Mouse (Mus musculus): ENCODE measurements around the gene Noc2l. TPM values are rescaled to one million over a fixed set of nuclear protein-coding genes. Genes with fewer than 3 reads are reported as not detected.

Noc2l gene
- polyA plus RNA-seq, 1 experiment = 83.1 TPM

DNA sequence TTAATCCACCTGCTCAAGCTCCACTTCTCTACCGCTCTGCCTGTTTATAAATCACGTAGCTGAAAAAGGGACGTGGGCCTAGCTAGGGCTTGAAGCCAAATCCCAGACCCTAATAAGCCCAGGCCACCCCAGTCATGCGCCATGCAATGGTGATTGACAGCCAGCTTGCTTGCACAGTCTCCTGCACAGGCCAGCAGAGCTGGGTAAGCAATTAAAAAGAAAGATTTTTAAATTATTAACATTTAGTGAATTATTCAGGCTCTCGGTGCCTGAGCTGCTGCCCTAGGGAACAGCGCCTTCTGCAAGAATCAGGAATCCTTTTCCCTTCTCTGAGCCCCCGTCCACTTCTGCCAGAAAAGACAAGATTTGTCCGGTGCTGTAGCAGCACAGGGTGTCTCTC is 15.3 kb downstream of the Noc2l start:
- WGBS = 84% methylated on average over 8 of the region's 8 CpGs
- H3K4me3 ChIP-seq (ENCODE audit: extremely low read depth, insufficient read depth, insufficient read length) = no peak overlapping the region
- peaks cover 13% of the 10 kb centered on the region for H3K27me3 ChIP-seq (ENCODE audit: control insufficient read depth, insufficient read depth, low read length)
- no peak for DNase-seq (ENCODE audit: low read depth in 1 of 2, low spot score in 2 of 2)
- H3K27ac ChIP-seq (ENCODE audit: insufficient read depth, low read length) = no peak overlapping the region
- H3K36me3 ChIP-seq (ENCODE audit: control insufficient read depth, insufficient read depth, low read length) = peaks cover 18% of the 10 kb centered on the region
- peaks cover 12% of the 10 kb centered on the region for H3K4me1 ChIP-seq (ENCODE audit: control insufficient read depth, insufficient read depth, insufficient read length)
- no peak for TF ChIP-seq POLR2A (IDR thresholded peaks at IDR 0.05; ENCODE audit: low read depth, low read length)
- TF ChIP-seq CTCF (IDR thresholded peaks at IDR 0.05; ENCODE audit: extremely low read depth, insufficient read depth, insufficient read length, insufficient replicate concordance) = no peak

DNA sequence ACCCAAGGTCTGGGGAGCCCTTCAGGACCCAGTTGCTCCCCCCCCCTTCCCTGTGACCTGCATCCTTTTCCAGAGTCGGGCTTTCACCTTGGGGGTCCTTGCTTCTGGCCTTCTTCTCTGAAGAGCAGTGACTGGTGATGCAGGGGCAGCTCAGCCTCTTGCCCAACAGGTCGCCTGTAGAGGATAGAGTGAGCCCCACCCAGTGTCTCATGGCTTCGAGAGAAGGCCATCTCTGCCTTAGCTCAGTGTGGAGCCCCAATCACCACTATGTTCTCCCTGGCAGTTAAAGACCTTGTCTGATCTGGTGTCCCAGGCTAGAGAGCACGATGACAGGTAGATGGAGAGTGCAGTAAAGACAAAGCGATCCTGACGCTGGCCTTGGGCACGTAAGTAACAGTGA is 16.3 kb downstream of the Noc2l start:
- H3K4me3 ChIP-seq (ENCODE audit: extremely low read depth, insufficient read depth, insufficient read length) = no peak overlapping the region

DNA sequence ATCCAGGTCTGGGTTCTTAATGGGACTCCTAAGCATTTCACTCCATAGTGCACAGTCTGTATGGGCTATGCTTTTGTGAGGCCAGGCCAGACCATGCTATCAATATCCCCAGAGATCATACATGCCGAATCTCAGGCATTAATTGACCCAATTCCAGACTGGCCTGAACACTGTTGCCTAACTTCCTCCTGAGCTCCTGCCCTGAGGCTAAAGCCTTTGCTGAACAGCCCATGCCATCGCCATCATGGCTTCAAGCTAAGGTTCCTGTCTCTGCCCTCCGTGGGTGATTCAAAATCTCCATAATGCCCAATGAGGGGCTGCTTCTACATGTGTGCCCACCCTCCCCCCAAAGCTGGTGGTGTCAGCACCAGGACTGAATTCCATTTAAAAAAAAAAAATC is 16.8 kb downstream of the Noc2l start:
- H3K36me3 ChIP-seq (ENCODE audit: control insufficient read depth, insufficient read depth, low read length) = peaks cover 7% of the 10 kb centered on the region
- H3K4me1 ChIP-seq (ENCODE audit: control insufficient read depth, insufficient read depth, insufficient read length) = peaks cover 12% of the 10 kb centered on the region
- H3K27me3 ChIP-seq (ENCODE audit: control insufficient read depth, insufficient read depth, low read length) = peaks cover 13% of the 10 kb centered on the region
- H3K27ac ChIP-seq (ENCODE audit: insufficient read depth, low read length) = no peak overlapping the region
- DNase-seq (ENCODE audit: low read depth in 1 of 2, low spot score in 2 of 2) = no peak
- TF ChIP-seq POLR2A (IDR thresholded peaks at IDR 0.05; ENCODE audit: low read depth, low read length) = no peak
- TF ChIP-seq CTCF (IDR thresholded peaks at IDR 0.05; ENCODE audit: extremely low read depth, insufficient read depth, insufficient read length, insufficient replicate concordance) = no peak
- no peak overlapping the region for H3K4me3 ChIP-seq (ENCODE audit: extremely low read depth, insufficient read depth, insufficient read length)
- 40% methylated on average over 3 of the region's 3 CpGs for WGBS

More for the DNA sequence above, 16.3 kb downstream of the Noc2l start:
- Histone ChIP-seq H3K36me3 (ENCODE audit: control insufficient read depth, insufficient read depth, low read length) (peaks cover 9% of the 10 kb centered on the region), H3K27ac (ENCODE audit: insufficient read depth, low read length) (peak overlapping the region; percentile 12; the same call in 1 of the 2 replicates), H3K4me1 (ENCODE audit: control insufficient read depth, insufficient read depth, insufficient read length) (peaks cover 12% of the 10 kb centered on the region), H3K27me3 (ENCODE audit: control insufficient read depth, insufficient read depth, low read length) (peaks cover 13% of the 10 kb centered on the region)
- TF ChIP-seq CTCF (IDR thresholded peaks at IDR 0.05; ENCODE audit: extremely low read depth, insufficient read depth, insufficient read length, insufficient replicate concordance) (no peak), POLR2A (IDR thresholded peaks at IDR 0.05; ENCODE audit: low read depth, low read length) (no peak)
- DNase-seq (ENCODE audit: low read depth in 1 of 2, low spot score in 2 of 2) = no peak
- 57% methylated on average over 7 of the region's 7 CpGs for WGBS

DNA sequence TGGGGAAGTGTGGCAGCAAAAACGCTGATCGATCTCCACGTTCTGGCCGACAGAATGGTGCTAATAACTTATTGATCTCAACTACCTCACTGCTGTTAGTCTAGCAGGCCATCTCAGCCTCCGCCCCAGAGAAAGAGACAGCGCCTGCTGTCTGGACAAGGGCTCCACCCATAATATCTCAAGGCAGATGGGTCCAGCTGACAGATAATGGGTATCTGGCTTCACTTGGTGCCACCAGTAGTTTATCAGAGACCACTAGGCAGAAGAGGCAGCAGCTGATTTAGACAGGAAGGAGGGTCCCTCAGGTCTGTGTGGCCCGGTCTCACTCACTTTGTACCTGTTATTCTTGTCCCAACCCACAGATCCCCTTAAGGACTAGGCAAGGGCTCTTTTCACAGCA is 17.2 kb downstream of the Noc2l start:
- Histone ChIP-seq H3K27ac (ENCODE audit: insufficient read depth, low read length) (no peak overlapping the region; the same call in 1 of the 2 replicates), H3K4me3 (ENCODE audit: extremely low read depth, insufficient read depth, insufficient read length) (no peak overlapping the region), H3K4me1 (ENCODE audit: control insufficient read depth, insufficient read depth, insufficient read length) (peaks cover 12% of the 10 kb centered on the region), H3K36me3 (ENCODE audit: control insufficient read depth, insufficient read depth, low read length) (peaks cover 3% of the 10 kb centered on the region), H3K27me3 (ENCODE audit: control insufficient read depth, insufficient read depth, low read length) (peaks cover 13% of the 10 kb centered on the region)
- TF ChIP-seq CTCF (IDR thresholded peaks at IDR 0.05; ENCODE audit: extremely low read depth, insufficient read depth, insufficient read length, insufficient replicate concordance) (no peak), POLR2A (IDR thresholded peaks at IDR 0.05; ENCODE audit: low read depth, low read length) (no peak)
- no peak for DNase-seq (ENCODE audit: low read depth in 1 of 2, low spot score in 2 of 2)
- 40% methylated on average over 7 of the region's 7 CpGs for WGBS

DNA sequence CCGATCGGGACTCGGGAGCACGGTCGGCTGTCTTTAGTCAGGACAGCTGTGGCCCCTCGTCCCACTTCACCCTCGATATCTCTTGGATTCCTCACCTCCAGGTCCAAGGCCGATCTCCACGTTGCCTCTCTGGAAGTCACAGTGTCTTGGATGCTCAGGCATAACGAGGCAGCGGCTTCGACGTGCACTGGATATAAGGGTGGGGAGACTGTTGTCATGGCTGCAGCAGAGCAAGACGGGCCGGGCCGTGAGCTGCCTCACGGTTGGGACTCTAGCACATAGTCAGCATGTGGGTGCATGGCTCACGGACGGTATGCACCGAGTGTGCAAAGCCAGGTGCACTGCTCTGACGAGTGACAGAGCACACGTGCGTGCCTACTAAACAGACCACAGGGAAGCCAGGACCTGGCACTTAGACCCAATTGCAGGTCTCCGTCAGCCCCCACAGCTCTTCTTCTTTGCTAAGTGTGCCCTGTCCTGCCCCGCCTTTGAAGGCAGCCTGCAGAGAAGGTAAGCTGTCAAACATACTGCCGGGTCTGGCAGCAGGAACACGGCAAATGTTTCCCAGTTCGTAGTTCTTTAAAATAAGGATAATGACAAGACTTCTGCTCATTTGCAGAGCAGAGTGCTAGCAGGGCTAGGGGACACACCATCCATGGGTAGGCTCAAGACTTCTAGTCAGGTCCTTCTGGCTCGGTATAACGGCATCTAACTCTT is 18.7 kb downstream of the Noc2l start:
- WGBS = 6% methylated on average over 26 of the region's 30 CpGs
- Histone ChIP-seq H3K27ac (ENCODE audit: insufficient read depth, low read length) (peak overlapping the region; percentile 49; the same call in 1 of the 2 replicates), H3K4me3 (ENCODE audit: extremely low read depth, insufficient read depth, insufficient read length) (peak overlapping the region; percentile 47), H3K4me1 (ENCODE audit: control insufficient read depth, insufficient read depth, insufficient read length) (peaks cover 12% of the 10 kb centered on the region), H3K36me3 (ENCODE audit: control insufficient read depth, insufficient read depth, low read length) (no peaks in the 10 kb centered on the region), H3K27me3 (ENCODE audit: control insufficient read depth, insufficient read depth, low read length) (peaks cover 13% of the 10 kb centered on the region)
- TF ChIP-seq POLR2A (IDR thresholded peaks at IDR 0.05; ENCODE audit: low read depth, low read length) (no peak), CTCF (IDR thresholded peaks at IDR 0.05; ENCODE audit: extremely low read depth, insufficient read depth, insufficient read length, insufficient replicate concordance) (no peak)
- DNase-seq (ENCODE audit: low read depth in 1 of 2, low spot score in 2 of 2) = no peak

DNA sequence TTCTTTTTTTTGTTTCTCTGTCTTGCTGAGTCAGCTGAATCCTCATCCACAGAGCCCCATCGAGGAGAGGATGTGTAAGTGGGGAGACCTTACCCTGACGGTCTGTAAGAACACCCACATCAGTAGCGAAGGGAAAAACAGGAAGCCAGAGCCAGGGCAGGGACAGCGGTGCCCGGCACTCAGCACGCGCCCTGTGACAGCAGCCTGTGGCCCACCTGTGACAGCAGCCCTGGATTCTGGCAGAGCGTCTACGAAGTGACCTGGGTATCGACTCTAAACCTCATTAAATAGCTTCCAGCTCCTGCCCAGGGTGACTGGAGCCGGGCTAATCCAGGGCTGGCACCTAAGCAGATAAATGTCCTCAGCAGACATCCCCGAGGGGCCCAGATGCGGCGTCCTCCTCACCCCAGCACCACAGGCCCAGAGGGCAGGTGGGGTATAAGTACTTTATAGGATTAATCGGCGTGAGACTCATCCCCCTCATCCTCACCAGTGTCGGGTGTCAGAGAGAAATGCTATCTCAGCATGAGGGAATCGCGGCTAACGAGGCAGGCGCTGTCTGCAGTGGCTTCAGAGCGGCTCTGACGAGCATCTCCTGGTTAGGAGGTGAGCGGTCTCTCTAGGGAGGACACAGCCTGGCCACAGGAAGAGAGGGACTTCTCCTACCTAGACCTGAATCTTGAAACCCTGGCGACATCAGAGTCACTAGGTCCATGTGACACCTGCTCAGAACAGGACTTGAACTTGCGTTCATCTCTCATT is 19.4 kb downstream of the Noc2l start, which contains the start of gene Samd11:
Gene Samd11 (minus strand): TSS at position 580 of the 762 bp plus-strand sequence.
- DNase-seq (ENCODE audit: low read depth in 1 of 2, low spot score in 2 of 2) = no peak
- Histone ChIP-seq H3K4me3 (ENCODE audit: extremely low read depth, insufficient read depth, insufficient read length) (peak within 1 kb of the TSS; percentile 47), H3K4me1 (ENCODE audit: control insufficient read depth, insufficient read depth, insufficient read length) (peaks cover 12% of the 10 kb centered on the region), H3K36me3 (ENCODE audit: control insufficient read depth, insufficient read depth, low read length) (no peaks in the 10 kb centered on the region), H3K27ac (ENCODE audit: insufficient read depth, low read length) (peak within 1 kb of the TSS; percentile 49; the same call in 1 of the 2 replicates), H3K27me3 (ENCODE audit: control insufficient read depth, insufficient read depth, low read length) (peaks cover 13% of the 10 kb centered on the region)
- no peak for TF ChIP-seq CTCF (IDR thresholded peaks at IDR 0.05; ENCODE audit: extremely low read depth, insufficient read depth, insufficient read length, insufficient replicate concordance)
- TF ChIP-seq POLR2A (IDR thresholded peaks at IDR 0.05; ENCODE audit: low read depth, low read length) = no peak
- 7% methylated on average over 26 of the region's 26 CpGs for WGBS

Other genes with a start within 250 kb of the Noc2l start
- 4.9 and 7.6 TPM in 2 replicates for gene B3galt6, start 243.4 kb upstream of the Noc2l start, polyA plus RNA-seq (2012; rRNA removed)
- gene Sdf4, start 243.1 kb upstream of the Noc2l start, polyA plus RNA-seq (2012; rRNA removed) = 33.5 and 35.7 TPM in 2 replicates
- 20.7 and 34.3 TPM in 2 replicates for gene Tnfrsf4, start 222.2 kb upstream of the Noc2l start, polyA plus RNA-seq (2012; rRNA removed)
- 29.9 and 38.2 TPM in 2 replicates for gene Tnfrsf18, start 209.8 kb upstream of the Noc2l start, polyA plus RNA-seq (2012; rRNA removed)
- 0.07 TPM in 1 of 2 replicates, not detected in the other for gene Ttll10, start 176.6 kb upstream of the Noc2l start, polyA plus RNA-seq (2012; rRNA removed)
- 31.5 and 38.4 TPM in 2 replicates for gene 9430015G10Rik, start 126.0 kb upstream of the Noc2l start, polyA plus RNA-seq (2012; rRNA removed)
- 0.55 and 0.67 TPM in 2 replicates for gene Rnf223, start 105.5 kb upstream of the Noc2l start, polyA plus RNA-seq (2012; rRNA removed)
- 21.2 and 23.8 TPM in 2 replicates for gene Agrn, start 38.5 kb upstream of the Noc2l start, polyA plus RNA-seq (2012; rRNA removed)
- 25.2 and 32.2 TPM in 2 replicates for gene Isg15, start 35.2 kb upstream of the Noc2l start, polyA plus RNA-seq (2012; rRNA removed)
- gene AW011738, start 32.7 kb upstream of the Noc2l start, polyA plus RNA-seq (2012; rRNA removed) = 10.6 TPM in 2 replicates
- gene Perm1, start 20.1 kb upstream of the Noc2l start, polyA plus RNA-seq (2012; rRNA removed) = 0.87 and 1.0 TPM in 2 replicates
- gene Plekhn1, start 1.2 kb upstream of the Noc2l start, polyA plus RNA-seq (2012; rRNA removed) = 54.7 and 62.7 TPM in 2 replicates
- 14.8 and 17.3 TPM in 2 replicates for gene Samd11, start 19.6 kb downstream of the Noc2l start, polyA plus RNA-seq (2012; rRNA removed)
- gene Vmn2r-ps159, start 95.1 kb downstream of the Noc2l start, polyA plus RNA-seq (2012; rRNA removed) = not detected in 2 replicates

All from spleen, adult 2 months (tissue).